Mouse (Mus musculus) G1E (cell line): ENCODE data around the gene Akap11.

Source experiments
- CTCF ChIP-seq: IDR thresholded peaks from 2 replicates; pipeline ENCODE4 v1.5.1; 2012; ENCODE audit warnings: low read depth, low read length, inconsistent platforms, mixed read lengths
- GATA1 ChIP-seq: IDR thresholded peaks from 2 replicates; pipeline ENCODE4 v1.6.1; 2012; ENCODE audit warnings: borderline replicate concordance, low read length, inconsistent platforms, mixed read lengths
- GATA2 ChIP-seq: IDR thresholded peaks from 2 replicates; pipeline ENCODE4 v1.6.1; 2012; ENCODE audit warnings: low read depth, low read length, inconsistent platforms, borderline replicate concordance
- TAL1 ChIP-seq: conservative IDR thresholded peaks from 2 replicates; pipeline ENCODE4 v1.6.1; 2012; ENCODE audit warnings: low read depth, low read length, inconsistent platforms, mixed read lengths

DNA sequence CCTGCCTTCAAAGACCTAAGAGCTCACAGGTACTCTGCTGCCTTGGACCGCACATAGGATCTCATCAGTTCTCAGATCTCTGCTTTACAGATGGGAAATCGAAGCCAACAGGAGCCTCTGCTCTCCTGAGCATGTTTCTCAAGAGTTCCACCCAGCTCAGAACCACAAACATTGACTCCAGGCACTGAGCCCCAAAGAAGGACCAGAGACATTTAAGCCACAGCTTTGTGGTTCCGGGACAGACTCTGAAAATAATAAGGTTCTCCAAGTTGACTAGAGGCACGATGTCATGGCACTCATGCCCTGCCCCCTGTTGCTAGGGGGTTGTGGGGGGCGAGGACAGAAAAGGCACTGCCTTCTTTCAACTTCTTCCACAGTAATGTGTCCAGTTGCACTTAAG is 77.9 kb downstream of the Akap11 start:
- TF ChIP-seq CTCF (no peak), GATA1 (no peak), GATA2 (no peak), TAL1 (no peak)
